Mouse (Mus musculus) cerebellum, adult 11 months (tissue): ENCODE data around the gene Ddost.

Source experiments
- DNase-seq: peaks from one replicate; pipeline ENCODE4 v3.0.0; 2022

Gene Ddost

DNA sequence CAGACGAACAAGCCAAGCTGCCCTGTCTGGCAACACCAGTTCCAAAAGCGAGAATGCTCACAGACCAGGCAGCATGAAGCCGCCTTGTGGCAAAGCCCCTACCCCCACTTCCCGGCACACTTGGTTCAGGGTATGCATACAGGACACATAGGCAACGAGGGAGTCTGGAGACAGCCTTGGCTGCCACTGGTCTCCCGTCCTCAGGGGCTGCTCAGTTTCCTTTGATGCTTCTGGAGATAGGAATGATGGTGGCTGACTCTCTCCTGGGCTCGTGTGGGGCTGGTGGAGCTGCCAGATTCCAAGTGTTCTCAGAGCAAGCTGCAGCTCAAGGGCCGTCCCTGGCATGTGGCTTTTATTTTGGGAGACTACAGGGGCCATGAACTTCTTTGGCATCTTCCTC is 36.9 kb downstream of the Ddost start:
- DNase-seq = no peak

- no peak for DNase-seq
Measured at GRCm38 (mm10) chr4:138342048-138342447, 37.5 kb downstream of the Ddost start.

- no peak for DNase-seq
Measured at GRCm38 (mm10) chr4:138342778-138343177, 38.2 kb downstream of the Ddost start.

- peak; percentile 52 for DNase-seq
Measured at GRCm38 (mm10) chr4:138343341-138343837, 38.9 kb downstream of the Ddost start.

DNA sequence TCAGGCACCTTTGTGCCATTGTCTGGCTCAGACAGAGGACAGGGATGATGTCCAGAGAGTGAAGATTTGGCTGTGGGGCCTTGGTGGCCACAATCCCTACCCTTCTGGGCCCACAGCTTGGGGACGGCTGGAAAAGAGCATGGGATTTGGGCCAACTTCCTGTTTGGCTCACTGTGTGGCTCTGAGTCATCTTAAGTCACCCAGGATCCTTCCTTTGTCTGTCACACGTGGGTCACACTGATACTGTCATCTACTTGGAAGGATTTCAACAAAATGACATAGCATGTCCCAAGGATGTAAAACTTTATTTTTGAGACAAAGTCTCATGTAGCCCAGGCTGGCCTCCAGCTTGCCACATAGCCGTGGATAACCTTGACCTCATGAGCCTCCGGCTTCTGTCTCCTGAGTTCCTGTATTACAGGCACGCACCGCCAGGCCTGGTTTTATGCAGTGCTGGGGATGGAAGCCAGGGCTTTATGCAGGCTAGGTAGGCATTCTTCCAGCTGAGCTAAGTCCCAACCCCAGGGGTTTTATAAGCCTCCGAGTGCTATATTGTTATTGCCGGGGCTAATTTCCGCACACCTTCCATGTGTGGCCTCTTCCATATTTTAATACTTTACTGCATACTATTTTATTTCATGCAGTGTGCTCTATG is 40.5 kb downstream of the Ddost start:
- DNase-seq = peak; percentile 33

GRCm38 (mm10) chr4:138347280-138347679 is 42.8 kb downstream of the Ddost start:
- no peak for DNase-seq

DNA sequence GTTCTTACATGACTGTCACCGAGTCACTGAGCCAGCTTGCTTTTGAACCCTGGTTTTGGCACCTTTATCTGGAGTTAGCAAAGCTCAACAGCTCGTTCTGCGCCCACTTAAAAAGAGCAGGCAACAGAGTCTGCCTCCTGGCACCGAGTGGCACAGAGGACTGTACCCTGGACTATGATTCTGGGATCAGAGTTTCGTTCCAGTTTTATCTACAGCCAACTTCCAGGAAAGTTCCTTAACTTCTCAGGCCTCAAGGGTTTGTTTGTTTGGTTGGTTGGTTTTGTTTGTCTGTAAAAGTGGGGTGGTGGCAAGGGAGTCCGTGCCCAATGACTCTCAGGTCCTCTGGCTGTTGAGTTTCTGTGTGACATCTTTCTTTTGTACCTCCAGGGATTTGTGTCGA is 44.2 kb downstream of the Ddost start:
- DNase-seq = no peak

GRCm38 (mm10) chr4:138351821-138352220 is 47.3 kb downstream of the Ddost start:
- no peak for DNase-seq

DNA sequence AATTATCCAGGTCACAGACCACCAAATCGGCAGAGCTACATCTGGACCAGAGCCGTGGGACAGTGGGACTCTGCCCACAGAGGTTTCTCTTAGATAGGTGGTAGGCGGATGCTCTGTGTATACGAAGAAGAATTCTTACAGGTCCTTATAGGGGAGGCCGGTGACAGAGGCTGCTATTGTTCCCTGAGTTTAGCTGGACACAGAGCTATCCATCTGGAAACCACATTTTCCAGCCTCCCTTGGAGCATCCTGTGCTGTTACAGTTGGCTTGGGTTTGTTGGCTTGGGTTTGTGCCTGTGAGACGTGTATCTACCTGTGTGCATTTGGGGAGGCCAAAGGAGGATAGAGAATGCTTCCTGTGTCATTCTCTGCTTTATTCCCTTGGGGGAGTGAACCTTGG is 48.2 kb downstream of the Ddost start:
- no peak for DNase-seq

DNA sequence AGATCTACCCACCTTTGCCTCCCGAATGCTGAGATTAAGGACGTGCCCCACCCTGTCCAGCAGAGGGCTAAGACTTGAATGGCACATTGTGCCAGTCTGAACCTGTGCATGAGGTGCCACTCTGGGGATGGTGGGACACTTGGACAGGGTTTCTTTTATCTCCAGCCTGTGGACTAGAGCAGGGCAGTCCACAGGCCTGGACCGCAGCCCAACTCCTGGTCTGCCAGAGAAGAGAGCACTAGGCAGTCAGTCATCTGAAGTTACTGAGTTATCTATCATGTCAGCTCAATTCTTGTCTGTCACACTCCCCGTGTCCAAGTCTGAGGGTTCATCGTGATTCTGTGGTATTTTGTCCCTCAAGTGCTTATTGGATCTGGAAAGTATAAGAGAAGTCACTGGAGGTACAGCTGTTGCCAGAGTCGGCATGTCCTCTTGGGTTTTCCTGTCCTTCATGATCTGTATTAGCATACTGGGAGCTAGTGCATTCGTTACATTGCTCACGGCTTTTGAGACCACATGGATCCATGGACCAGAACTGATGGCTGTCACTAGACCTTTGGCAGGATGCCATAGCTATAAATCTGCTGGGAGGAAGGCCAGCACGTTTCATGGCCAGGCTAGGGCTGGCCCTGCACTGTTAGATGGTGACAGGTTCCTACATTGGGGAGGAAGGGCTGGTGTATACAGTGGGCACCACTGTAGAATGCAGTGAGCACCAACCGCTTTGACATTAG is 49.1 kb downstream of the Ddost start:
- no peak for DNase-seq

GRCm38 (mm10) chr4:138355496-138355895 is 51.0 kb downstream of the Ddost start:
- no peak for DNase-seq

GRCm38 (mm10) chr4:138356141-138356540 is 51.6 kb downstream of the Ddost start:
- DNase-seq = no peak

DNA sequence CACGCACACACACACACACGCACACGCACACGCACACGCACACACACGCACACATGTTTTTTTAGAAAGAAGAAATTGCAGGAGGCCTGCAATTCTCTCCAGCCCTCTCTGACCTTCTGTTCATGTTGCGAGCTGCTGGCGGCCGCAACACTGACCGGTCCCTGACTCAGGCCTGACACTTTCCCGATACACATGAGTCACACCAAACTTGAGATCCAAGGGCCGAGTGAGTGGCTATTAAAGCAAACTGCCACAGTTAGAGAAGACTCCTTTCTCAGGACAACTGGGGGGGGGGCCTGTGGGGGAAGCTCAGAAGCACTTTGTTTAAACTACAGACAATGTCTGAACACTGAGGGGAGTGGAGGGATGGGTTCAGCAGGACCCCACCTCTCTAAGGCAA is 52.0 kb downstream of the Ddost start:
- no peak for DNase-seq

DNA sequence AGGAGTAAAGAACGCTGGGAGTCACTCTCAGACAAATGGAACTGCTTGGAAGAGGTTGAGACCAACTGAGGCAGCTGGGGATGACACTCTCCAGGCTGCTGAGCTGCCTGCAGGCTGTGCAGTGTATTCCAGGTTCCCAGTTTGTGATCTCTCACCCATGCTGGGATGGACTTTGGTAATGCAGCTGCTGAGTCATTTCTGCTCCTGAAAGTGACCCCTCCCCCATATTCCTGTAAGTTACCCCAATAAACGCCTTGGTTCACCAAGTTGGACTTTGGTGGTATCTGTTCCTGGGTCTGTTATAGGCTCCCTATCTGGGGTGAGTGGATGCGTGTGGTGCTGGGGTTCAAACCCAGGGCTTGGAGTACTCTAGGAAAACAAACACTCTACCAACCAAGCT is 53.6 kb downstream of the Ddost start:
- no peak for DNase-seq

DNA sequence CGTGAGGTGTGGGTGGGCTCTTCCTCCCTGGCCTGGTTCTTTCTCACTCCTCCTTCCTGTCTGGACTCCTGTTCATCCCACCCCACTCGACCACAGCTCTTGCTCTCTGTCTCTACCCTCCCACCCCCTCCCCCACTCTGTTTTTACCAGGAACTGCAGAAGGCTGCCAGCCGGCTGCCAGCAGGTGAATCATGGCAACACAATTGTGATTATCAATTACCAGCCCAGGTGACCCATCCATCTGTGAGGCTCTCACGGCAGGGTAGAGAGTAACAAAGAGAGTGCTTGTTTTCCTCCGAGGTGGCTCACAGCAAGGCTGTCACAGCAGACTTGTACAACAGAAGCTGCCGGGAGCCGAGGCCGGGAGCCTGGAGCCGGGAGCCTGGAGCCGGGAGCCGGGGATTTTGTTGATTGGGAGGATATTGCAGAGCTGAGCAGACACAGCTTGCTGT is 56.9 kb downstream of the Ddost start:
- DNase-seq = peak; percentile 39
